Mouse (Mus musculus) limb, embryonic 14.5 days (tissue): Measurements from ENCODE around the gene Myl10. TPM values are rescaled to one million over a fixed set of nuclear protein-coding genes. Genes with fewer than 3 reads are reported as not detected.

Experiments
- ATAC-seq: fragments of 200-750 bp; cut with Nextera tagmentation; 2 replicates; pipeline ENCODE4 v1.8.0; 2017; ENCODE audit warnings: low read depth, moderate number of reproducible peaks, moderate TSS enrichment; ENCODE audit not compliant: low FRiP score
- DNase-seq: peaks from one replicate; pipeline ENCODE4 v3.0.0-alpha.2; 2015; ENCODE audit warnings: low spot score
- H3K27ac ChIP-seq: fragments of 300-500 bp; sonication (generic); replicated peaks from 2 replicates; pipeline ENCODE4 v1.5.1; 2014; ENCODE audit warnings: low read depth, mild to moderate bottlenecking, low read length, moderate library complexity, mixed read lengths
- H3K27me3 ChIP-seq: fragments of 300-500 bp; sonication (generic); 2 replicates; pipeline ENCODE4 v1.6.1; 2014; ENCODE audit warnings: low read length, mixed read lengths; ENCODE audit not compliant: control insufficient read depth, insufficient read depth
- H3K36me3 ChIP-seq: fragments of 300-500 bp; sonication (generic); 2 replicates; pipeline ENCODE4 v1.6.1; 2014; ENCODE audit warnings: mild to moderate bottlenecking, low read length, moderate library complexity, mixed read lengths; ENCODE audit not compliant: control insufficient read depth, insufficient read depth
- H3K4me1 ChIP-seq: fragments of 300-500 bp; sonication (generic); 2 replicates; pipeline ENCODE4 v1.6.1; 2014; ENCODE audit warnings: antibody characterized with exemption, low read length, mixed read lengths; ENCODE audit not compliant: control insufficient read depth, insufficient read depth
- H3K4me2 ChIP-seq: fragments of 300-500 bp; sonication (generic); replicated peaks from 2 replicates; pipeline ENCODE4 v1.6.1; 2014; ENCODE audit warnings: low read depth, mild to moderate bottlenecking, low read length, moderate library complexity; ENCODE audit not compliant: severe bottlenecking
- H3K4me3 ChIP-seq: fragments of 300-500 bp; sonication (generic); replicated peaks from 2 replicates; pipeline ENCODE4 v1.5.1; 2014; ENCODE audit warnings: low read length
- H3K9ac ChIP-seq: fragments of 300-500 bp; sonication (generic); 2 replicates; pipeline ENCODE4 v1.6.1; 2014; ENCODE audit warnings: mild to moderate bottlenecking, low read depth, low read length, moderate library complexity; ENCODE audit not compliant: severe bottlenecking
- H3K9me3 ChIP-seq: fragments of 300-500 bp; sonication (generic); 2 replicates; pipeline ENCODE4 v1.6.1; 2016; ENCODE audit warnings: low read length; ENCODE audit not compliant: control insufficient read depth
- POLR2A ChIP-seq: fragments of 200-500 bp; IDR thresholded peaks from 2 replicates; pipeline ENCODE4 v1.8.0; 2012; ENCODE audit warnings: inconsistent platforms, mild to moderate bottlenecking, moderate library complexity, borderline replicate concordance; ENCODE audit not compliant: insufficient read depth, insufficient read length; ENCODE audit errors: extremely low read depth
- WGBS: fragments of 180-500 bp; shearing (Covaris S2); extraction: QIAGEN DNeasy Blood & Tissue Kit; methylation state at CpG from one replicate; pipeline ENCODE4 v1.1.7; 2014; 5-methylcytosine and 5-hydroxymethylcytosine counted together
- polyA plus RNA-seq, 2 experiments: library from polyadenylated mRNA; depleted of rRNA in 1 of 2; stranded (reverse) in 1 of 2; unstranded in 1 of 2; fragments of >200 nt; fragmentation: Nextera tagmentation in 1 of 2; extraction: Ambion mirVana in 1 of 2; gene quantifications; 2 replicates each; pipeline versions ENCODE4 v1.2.1 to v1.2.3; 2012 to 2014

Myl10 gene
- polyA plus RNA-seq, 2 experiments: not detected

GRCm38 (mm10) chr5:136714232-136714875, 21.4 kb downstream of the Myl10 start:
- no peak for ATAC-seq
- no peak overlapping the region for H3K27ac ChIP-seq
- DNase-seq: peak; percentile 52
- TF ChIP-seq POLR2A: no peak
- H3K27me3 ChIP-seq: no peaks in the 10 kb centered on the region; the same call in none of the 2 replicates
- no peaks in the 10 kb centered on the region for H3K36me3 ChIP-seq
- H3K4me3 ChIP-seq: peak overlapping the region; percentile 5; the same call in 1 of the 2 replicates
- no peaks in the 10 kb centered on the region for H3K9me3 ChIP-seq
- H3K9ac ChIP-seq: no peak overlapping the region
- H3K4me2 ChIP-seq: peak overlapping the region; percentile 37
- WGBS: 28% methylated on average over 29 of the region's 32 CpGs
- H3K4me1 ChIP-seq: peaks cover 17% of the 10 kb centered on the region

GRCm38 (mm10) chr5:136714879-136715278, 21.9 kb downstream of the Myl10 start:
- peak overlapping the region; percentile 37 for H3K4me2 ChIP-seq
- ATAC-seq (no peak), DNase-seq (peak; percentile 47)
- no peak for TF ChIP-seq POLR2A
- H3K27ac ChIP-seq: no peak overlapping the region
- H3K36me3 ChIP-seq: no peaks in the 10 kb centered on the region
- 0 out of 2 replicates have a peak overlapping the region, but pooled peaks have one; percentile 5 for H3K4me3 ChIP-seq
- H3K9me3 ChIP-seq: no peaks in the 10 kb centered on the region
- H3K4me1 ChIP-seq: peaks cover 17% of the 10 kb centered on the region
- WGBS: 25% methylated on average over 11 of the region's 11 CpGs
- H3K27me3 ChIP-seq: no peaks in the 10 kb centered on the region; the same call in none of the 2 replicates
- H3K9ac ChIP-seq: no peak overlapping the region

- no peak overlapping the region for H3K9ac ChIP-seq
- DNase-seq (no peak), ATAC-seq (peak; percentile 66)
- H3K4me2 ChIP-seq: no peak overlapping the region
- no peaks in the 10 kb centered on the region for H3K36me3 ChIP-seq
- H3K27ac ChIP-seq: no peak overlapping the region
- H3K4me1 ChIP-seq: peaks cover 9% of the 10 kb centered on the region
- no peak overlapping the region for H3K4me3 ChIP-seq
- TF ChIP-seq POLR2A: no peak
- whole genome bisulfite sequencing: 29% methylated on average over 10 of the region's 10 CpGs
- H3K27me3 ChIP-seq: no peaks in the 10 kb centered on the region; the same call in none of the 2 replicates
- no peaks in the 10 kb centered on the region for H3K9me3 ChIP-seq
These were observed 24.0 kb downstream of the Myl10 start for GRCm38 (mm10) chr5:136716696-136717572.

GRCm38 (mm10) chr5:136717573-136717854, 24.6 kb downstream of the Myl10 start:
- WGBS: 89% methylated on average over 2 of the region's 2 CpGs
- H3K36me3 ChIP-seq: no peaks in the 10 kb centered on the region
- H3K4me1 ChIP-seq: peaks cover 9% of the 10 kb centered on the region
- no peak overlapping the region for H3K4me2 ChIP-seq
- H3K27me3 ChIP-seq: no peaks in the 10 kb centered on the region; the same call in none of the 2 replicates
- no peak overlapping the region for H3K9ac ChIP-seq
- no peak for TF ChIP-seq POLR2A
- H3K9me3 ChIP-seq: no peaks in the 10 kb centered on the region
- no peak overlapping the region for H3K4me3 ChIP-seq
- DNase-seq (no peak), ATAC-seq (no peak)
- H3K27ac ChIP-seq: no peak overlapping the region

GRCm38 (mm10) chr5:136718656-136719055, 25.7 kb downstream of the Myl10 start:
- Histone ChIP-seq H3K27ac (no peak overlapping the region), H3K9ac (no peak overlapping the region), H3K4me3 (no peak overlapping the region), H3K4me1 (peaks cover 9% of the 10 kb centered on the region), H3K27me3 (no peaks in the 10 kb centered on the region; the same call in none of the 2 replicates), H3K4me2 (no peak overlapping the region), H3K9me3 (no peaks in the 10 kb centered on the region), H3K36me3 (no peaks in the 10 kb centered on the region)
- TF ChIP-seq POLR2A: no peak
- ATAC-seq (no peak), DNase-seq (no peak)
- 70% methylated on average over 8 of the region's 8 CpGs for WGBS
